Mouse (Mus musculus) ES-Bruce4 (cell line): ENCODE results near the gene Celf5.

ENCODE experiments used
- CTCF ChIP-seq: IDR thresholded peaks from one replicate; pipeline ENCODE4 v1.8.1; 2011; ENCODE audit warnings: low read depth, low read length
- EP300 ChIP-seq: IDR thresholded peaks from 2 replicates; pipeline ENCODE4 v1.6.1; 2011; ENCODE audit warnings: low read depth, low read length; ENCODE audit not compliant: insufficient read depth
- POLR2A ChIP-seq: IDR thresholded peaks from one replicate; pipeline ENCODE4 v1.8.1; 2011; ENCODE audit warnings: low read length; ENCODE audit not compliant: insufficient read depth

GRCm38 (mm10) chr10:81409330-81409729, 73.2 kb downstream of the Celf5 start:
- no peak for TF ChIP-seq EP300
- TF ChIP-seq CTCF: no peak
- TF ChIP-seq POLR2A: no peak
